Mouse (Mus musculus) kidney, adult 9 months (tissue): ENCODE data around the gene Urah.

ENCODE experiments used
- DNase-seq: peaks from one replicate; pipeline ENCODE4 v3.0.0; 2022

The Urah gene

DNA sequence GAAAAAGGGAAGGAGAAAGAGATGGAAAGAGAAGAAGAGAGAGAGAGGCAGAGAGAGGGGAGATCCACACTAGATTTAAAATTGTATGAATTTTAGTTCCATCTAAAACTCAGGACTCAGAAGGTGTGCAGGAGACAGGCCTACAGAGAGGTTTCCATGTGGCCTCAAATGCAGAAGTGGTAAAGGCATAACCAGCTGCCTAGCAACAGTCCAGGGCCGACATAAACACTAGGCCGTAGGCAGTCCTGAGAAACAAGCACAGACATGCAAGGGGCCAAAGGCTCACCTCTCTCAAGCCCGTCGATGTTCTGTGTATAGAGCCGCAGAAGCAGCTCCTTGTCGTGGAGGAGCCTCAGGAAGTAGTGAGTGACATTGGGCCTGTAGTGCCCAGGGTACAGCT lies 42.5 kb downstream of the Urah start:
- DNase-seq: no peak

DNA sequence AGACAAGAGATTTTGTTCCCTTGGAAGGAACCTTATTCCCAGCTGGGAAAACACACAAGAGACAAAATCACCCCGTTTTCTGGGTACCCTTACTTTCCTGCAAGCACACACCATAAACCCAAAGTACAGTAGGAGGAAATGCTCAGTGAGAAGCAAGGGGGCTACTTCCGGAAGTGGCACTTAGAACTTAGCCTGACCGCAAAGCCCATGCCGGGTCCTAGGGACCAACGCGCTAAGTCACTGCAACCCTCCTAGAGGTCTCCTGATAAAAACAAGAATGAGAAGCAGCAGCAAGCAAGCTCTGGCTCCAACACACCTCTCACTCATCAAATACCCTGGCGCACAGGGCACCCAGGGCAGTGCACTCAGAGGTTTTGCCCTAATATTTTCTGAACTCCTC lies 44.5 kb downstream of the Urah start:
- DNase-seq: no peak

DNA sequence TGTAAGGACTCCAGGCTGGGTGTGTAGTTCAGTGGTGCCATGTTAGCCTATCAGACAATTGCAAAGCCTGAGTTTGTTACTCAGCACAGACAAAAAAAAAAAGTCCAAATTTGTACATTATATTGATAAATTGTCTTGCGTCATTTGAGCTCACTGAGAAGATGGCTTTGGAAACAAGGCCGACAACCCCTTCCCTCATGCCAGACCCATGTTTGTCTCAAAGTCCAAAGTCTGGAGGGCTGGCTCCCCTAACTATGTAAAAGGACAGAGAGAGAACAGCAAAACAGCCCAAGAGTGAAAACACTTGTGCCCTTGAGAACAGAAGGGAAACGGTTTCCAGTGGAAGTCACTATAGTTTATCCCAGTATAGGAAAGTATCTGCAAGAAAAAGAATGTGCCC lies 45.6 kb downstream of the Urah start:
- peak; percentile 83 for DNase-seq

DNA sequence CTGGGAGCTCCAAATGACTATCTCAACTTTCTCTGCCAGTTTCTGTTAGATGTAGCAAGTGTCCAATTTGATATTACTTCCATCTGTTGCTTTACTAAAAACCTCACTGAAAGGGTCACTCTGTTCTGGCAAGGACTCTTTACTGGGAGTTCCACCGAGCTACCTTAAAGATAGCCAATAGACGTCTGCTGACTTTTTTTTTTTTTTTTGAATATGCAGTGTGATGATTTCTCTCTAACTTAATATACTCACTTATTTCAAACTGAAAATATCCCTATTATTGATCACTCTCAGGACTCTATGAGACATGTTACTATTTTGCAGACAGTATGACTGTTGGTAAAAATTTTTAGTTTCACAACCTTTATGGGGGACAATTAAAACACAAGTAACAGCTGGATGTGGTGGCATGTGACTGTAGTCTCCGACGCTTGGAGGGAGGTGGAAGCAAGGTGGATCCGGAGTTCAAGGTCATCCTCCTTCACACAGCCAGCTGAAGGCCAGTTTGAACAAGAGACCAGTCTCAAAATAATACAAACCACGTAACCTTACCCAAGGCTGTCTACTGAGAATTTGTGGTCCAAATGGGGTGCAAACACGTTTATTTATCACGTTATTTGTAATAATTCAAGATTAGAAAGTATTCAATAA lies 46.2 kb downstream of the Urah start:
- DNase-seq: peak; percentile 66

DNA sequence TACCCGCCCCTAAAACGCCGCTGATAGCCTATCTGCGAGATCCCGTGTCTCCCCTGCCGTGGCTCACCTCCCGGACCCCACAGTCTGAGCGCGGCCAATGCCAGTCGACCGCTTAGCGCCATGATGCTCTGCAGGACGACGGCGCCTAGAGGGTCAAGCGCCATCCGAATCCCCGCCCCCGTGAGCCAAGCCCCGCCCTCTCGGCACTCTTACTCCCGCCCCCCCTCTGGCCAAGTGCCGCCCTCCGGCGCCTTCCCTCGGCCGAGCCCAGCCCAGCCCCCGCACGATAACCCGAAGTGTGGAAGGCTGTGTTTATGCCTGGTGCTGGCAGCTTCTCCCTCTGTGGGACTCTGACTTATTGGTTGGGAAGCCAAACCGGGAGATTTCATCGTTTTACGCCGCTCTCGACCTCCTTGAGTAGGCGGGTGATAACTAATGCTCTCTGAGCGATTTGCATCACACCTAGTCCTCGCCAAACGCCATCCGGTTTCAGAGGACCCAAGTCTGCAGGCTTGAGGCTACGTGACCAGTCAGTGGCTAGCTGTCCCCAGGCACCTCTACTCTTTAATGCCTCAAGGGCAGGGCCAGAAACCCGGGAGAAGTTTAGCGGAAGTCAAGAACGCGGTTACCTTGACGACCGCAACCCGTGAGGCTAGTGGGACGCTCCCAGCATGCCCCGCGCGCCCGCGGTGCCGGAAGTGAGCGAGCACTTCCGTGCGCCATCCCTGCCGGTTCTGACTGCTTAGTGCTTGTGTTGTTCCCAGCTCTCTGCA lies 47.1 kb downstream of the Urah start, which contains the start of the genes Psmd13 and Sirt3:
Gene Psmd13 (plus strand): TSS at position 273 of the 773 bp plus-strand sequence.
Gene Sirt3 (minus strand): TSS at position 614 of the 773 bp plus-strand sequence.
- peak; percentile 95 for DNase-seq

DNA sequence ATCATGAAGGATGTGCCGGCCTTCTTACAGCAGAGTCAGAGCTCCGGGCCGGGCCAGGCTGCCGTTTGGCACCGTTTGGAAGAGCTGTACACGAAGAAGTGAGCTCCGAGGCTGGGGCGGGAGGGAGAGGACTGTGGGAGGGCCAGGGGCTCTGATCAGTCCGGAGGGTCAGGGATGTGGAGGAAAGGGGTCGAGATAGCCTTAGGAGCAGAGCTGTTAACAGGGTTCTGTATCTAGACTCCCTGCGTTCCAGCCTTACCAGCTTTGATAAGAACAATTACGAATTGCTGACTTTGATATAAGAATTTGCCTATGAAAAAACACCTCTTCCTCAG lies 47.6 kb downstream of the Urah start:
- no peak for DNase-seq
